Mouse (Mus musculus) lung, postnatal 0 days (tissue): ENCODE measurements around the gene Smg1.

Experiments
- CTCF ChIP-seq: IDR thresholded peaks from 2 replicates; pipeline ENCODE4 v1.5.1; 2016; ENCODE audit warnings: antibody characterized with exemption, mild to moderate bottlenecking
- EP300 ChIP-seq: IDR thresholded peaks from 2 replicates; pipeline ENCODE4 v1.6.1; 2016; ENCODE audit warnings: antibody characterized with exemption, mild to moderate bottlenecking, control low read depth

DNA sequence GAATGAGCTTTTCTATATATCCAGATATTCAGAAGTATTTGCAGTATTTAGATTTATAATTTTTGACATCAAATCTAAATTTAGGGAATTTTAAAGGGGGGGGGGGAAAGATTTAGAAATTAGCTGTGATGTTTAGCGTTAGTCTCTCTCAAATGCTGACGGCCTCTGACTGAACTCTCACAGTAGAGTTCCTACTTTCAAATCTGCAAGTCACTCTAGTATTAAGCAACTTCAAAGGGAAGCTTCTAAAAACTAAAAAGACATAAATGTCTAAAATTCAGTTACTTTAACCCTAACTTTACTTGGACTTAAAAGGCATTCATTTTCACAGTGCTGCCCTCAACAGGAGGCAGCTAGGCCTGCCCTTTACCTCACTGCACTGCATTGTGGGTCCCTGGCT lies 37.1 kb downstream of the Smg1 start:
- TF ChIP-seq CTCF (no peak), EP300 (no peak)
